Mouse (Mus musculus): ENCODE data around the gene Sox5.

The Sox5 gene

GRCm38 (mm10) chr6:144119961-144120360 lies 661.8 kb downstream of the Sox5 start:
- in situ Hi-C loops (cut with MboI, MseI): loop anchor here (10.0 kb wide), 1 partner anchor 295 kb away; no protein-coding TSS in a partner anchor

GRCm38 (mm10) chr6:144116646-144117045 lies 665.1 kb downstream of the Sox5 start:
- in situ Hi-C loops (cut with MboI, MseI): loop anchor here (10.0 kb wide), 1 partner anchor 292 kb away; no protein-coding TSS in a partner anchor

GRCm38 (mm10) chr6:144111561-144111960 lies 670.2 kb downstream of the Sox5 start:
- in situ Hi-C loops (cut with MboI, MseI): loop anchor here (10.0 kb wide), 1 partner anchor 287 kb away; no protein-coding TSS in a partner anchor

GRCm38 (mm10) chr6:144106848-144107247 lies 674.9 kb downstream of the Sox5 start:
- in situ Hi-C loops (cut with MboI, MseI): loop anchor here (10.0 kb wide), 1 partner anchor 848 kb away; no protein-coding TSS in a partner anchor

GRCm38 (mm10) chr6:144105645-144106044 lies 676.1 kb downstream of the Sox5 start:
- in situ Hi-C loops (cut with MboI, MseI): loop anchor here (10.0 kb wide), 1 partner anchor 849 kb away; no protein-coding TSS in a partner anchor

- in situ Hi-C loops (cut with MboI, MseI): loop anchor here (10.0 kb wide), 1 partner anchor 851 kb away; no protein-coding TSS in a partner anchor
Measured at GRCm38 (mm10) chr6:144103612-144104011, 678.2 kb downstream of the Sox5 start.

- in situ Hi-C loops (cut with MboI, MseI): loop anchor here (10.0 kb wide), 1 partner anchor 854 kb away; no protein-coding TSS in a partner anchor
Measured at GRCm38 (mm10) chr6:144100852-144101251, 680.9 kb downstream of the Sox5 start.

GRCm38 (mm10) chr6:144098119-144098518 lies 683.7 kb downstream of the Sox5 start:
- in situ Hi-C loops (cut with MboI, MseI): no loop called here

GRCm38 (mm10) chr6:144088256-144088655 lies 693.5 kb downstream of the Sox5 start:
- in situ Hi-C loops (cut with MboI, MseI): no loop called here

GRCm38 (mm10) chr6:144086096-144086810 lies 695.5 kb downstream of the Sox5 start:
- in situ Hi-C loops (cut with MboI, MseI): no loop called here

- in situ Hi-C loops (cut with MboI, MseI): no loop called here
Measured at GRCm38 (mm10) chr6:144082297-144082696, 699.5 kb downstream of the Sox5 start.

GRCm38 (mm10) chr6:144077826-144078225 lies 704.0 kb downstream of the Sox5 start:
- in situ Hi-C loops (cut with MboI, MseI): no loop called here

GRCm38 (mm10) chr6:144076376-144076775 lies 705.4 kb downstream of the Sox5 start:
- in situ Hi-C loops (cut with MboI, MseI): no loop called here

- in situ Hi-C loops (cut with MboI, MseI): no loop called here
Measured at GRCm38 (mm10) chr6:144075327-144075941, 706.3 kb downstream of the Sox5 start.

GRCm38 (mm10) chr6:144074826-144075225 lies 707.0 kb downstream of the Sox5 start:
- in situ Hi-C loops (cut with MboI, MseI): no loop called here

- in situ Hi-C loops (cut with MboI, MseI): no loop called here
Measured at GRCm38 (mm10) chr6:144070461-144070860, 711.3 kb downstream of the Sox5 start.

- in situ Hi-C loops (cut with MboI, MseI): no loop called here
Measured at GRCm38 (mm10) chr6:144067491-144067890, 714.3 kb downstream of the Sox5 start.

- in situ Hi-C loops (cut with MboI, MseI): no loop called here
Measured at GRCm38 (mm10) chr6:144062428-144062827, 719.3 kb downstream of the Sox5 start.

GRCm38 (mm10) chr6:144061814-144062213 lies 720.0 kb downstream of the Sox5 start:
- in situ Hi-C loops (cut with MboI, MseI): no loop called here

GRCm38 (mm10) chr6:144057098-144057632 lies 724.6 kb downstream of the Sox5 start:
- in situ Hi-C loops (cut with MboI, MseI): no loop called here

- in situ Hi-C loops (cut with MboI, MseI): no loop called here
Measured at GRCm38 (mm10) chr6:144056252-144057097, 725.3 kb downstream of the Sox5 start.
